Mouse (Mus musculus) left cerebral cortex, postnatal 4 days (tissue): ENCODE measurements around the gene Sar1b. TPM values are rescaled to one million over a fixed set of nuclear protein-coding genes. Genes with fewer than 3 reads are reported as not detected.
"Not testable (repeated sequence)": the region's sequence is repeated elsewhere in the genome, so short reads cannot be mapped to it uniquely, and the experiment has no call there.

Experiments
- DNase-seq: peaks from one replicate; pipeline ENCODE4 v3.0.0-alpha.2; 2022
- intact Hi-C: fragments of 180-260 bp; cut with DNase I; formaldehyde crosslinking; loops from one replicate; pipeline ENCODE4 v1.15.1; 2025
- total RNA-seq, 2 experiments: library from RNA; stranded (reverse); gene quantifications; 2 replicates each; pipeline ENCODE4 v1.2.3; 2021

The Sar1b gene
- total RNA-seq, 2 experiments from 2014 or later: 74.6 to 84.8 TPM

GRCm38 (mm10) chr11:51775507-51775906 is 12.0 kb downstream of the Sar1b start:
- no peak for DNase-seq
- intact Hi-C loops: no loop called here

GRCm38 (mm10) chr11:51777478-51777877 is 14.0 kb downstream of the Sar1b start:
- intact Hi-C loops: no loop called here
- no peak for DNase-seq

GRCm38 (mm10) chr11:51780773-51781267 is 17.3 kb downstream of the Sar1b start:
- intact Hi-C loops: no loop called here
- DNase-seq: no peak

GRCm38 (mm10) chr11:51782721-51783120 is 19.2 kb downstream of the Sar1b start:
- no peak for DNase-seq
- intact Hi-C loops: no loop called here

- intact Hi-C loops: no loop called here
- DNase-seq: peak; percentile 44
Observed at GRCm38 (mm10) chr11:51785926-51786325, 22.4 kb downstream of the Sar1b start.

GRCm38 (mm10) chr11:51789735-51790134 is 26.2 kb downstream of the Sar1b start:
- intact Hi-C loops, DNase-seq: not testable (repeated sequence)

GRCm38 (mm10) chr11:51790662-51791061 is 27.2 kb downstream of the Sar1b start:
- intact Hi-C loops: no loop called here
- no peak for DNase-seq

- intact Hi-C loops: no loop called here
- no peak for DNase-seq
Observed at GRCm38 (mm10) chr11:51796272-51796671, 32.8 kb downstream of the Sar1b start.

GRCm38 (mm10) chr11:51800634-51801325 is 37.3 kb downstream of the Sar1b start:
- no peak for DNase-seq
- intact Hi-C loops: no loop called here

GRCm38 (mm10) chr11:51805221-51805981 is 41.9 kb downstream of the Sar1b start:
- intact Hi-C loops: no loop called here
- DNase-seq: peak; percentile 54

GRCm38 (mm10) chr11:51807108-51807879 is 43.8 kb downstream of the Sar1b start:
- intact Hi-C loops: no loop called here
- no peak for DNase-seq

GRCm38 (mm10) chr11:51809632-51810224 is 46.2 kb downstream of the Sar1b start:
- intact Hi-C loops: no loop called here
- no peak for DNase-seq

GRCm38 (mm10) chr11:51811230-51811629 is 47.7 kb downstream of the Sar1b start:
- intact Hi-C loops: no loop called here
- DNase-seq: no peak

GRCm38 (mm10) chr11:51812022-51812546 is 48.6 kb downstream of the Sar1b start:
- no peak for DNase-seq
- intact Hi-C loops: no loop called here

- DNase-seq: peak; percentile 91
- intact Hi-C loops: no loop called here
Observed at GRCm38 (mm10) chr11:51817756-51818155, 54.3 kb downstream of the Sar1b start.

- intact Hi-C loops: no loop called here
- no peak for DNase-seq
Observed at GRCm38 (mm10) chr11:51818837-51819236, 55.4 kb downstream of the Sar1b start.

- no peak for DNase-seq
- intact Hi-C loops: loop anchor here (5.0 kb wide), 1 partner anchor 147 kb away; the partner anchor contains the start of gene Cdkn2aipnl
Observed at GRCm38 (mm10) chr11:51819964-51820363, 56.5 kb downstream of the Sar1b start.

- DNase-seq: peak; percentile 83
- intact Hi-C loops: loop anchor here (5.0 kb wide), 1 partner anchor 146 kb away; the partner anchor contains the start of gene Cdkn2aipnl
Observed at GRCm38 (mm10) chr11:51820861-51821260, 57.4 kb downstream of the Sar1b start.

GRCm38 (mm10) chr11:51822736-51823135 is 59.2 kb downstream of the Sar1b start:
- intact Hi-C loops: loop anchor here (5.0 kb wide), 1 partner anchor 145 kb away; the partner anchor contains the start of gene Cdkn2aipnl
- DNase-seq: no peak

- intact Hi-C loops: loop anchor here (5.0 kb wide), 1 partner anchor 144 kb away; the partner anchor contains the start of gene Cdkn2aipnl
- DNase-seq: peak; percentile 46
Observed at GRCm38 (mm10) chr11:51823271-51823670, 59.8 kb downstream of the Sar1b start.
